Mouse (Mus musculus) kidney, postnatal 0 days (tissue): ENCODE measurements around the gene Ets2. TPM values are rescaled to one million over a fixed set of nuclear protein-coding genes. Genes with fewer than 3 reads are reported as not detected.
"Not testable (repeated sequence)": the region's sequence is repeated elsewhere in the genome, so short reads cannot be mapped to it uniquely, and the experiment has no call there.

Experiments
- ATAC-seq: fragments of 200-750 bp; cut with Nextera tagmentation; replicated peaks from 2 replicates; pipeline ENCODE4 v1.8.0; 2017; ENCODE audit warnings: low read depth, moderate number of reproducible peaks, moderate TSS enrichment, moderate library complexity; ENCODE audit not compliant: low FRiP score
- DNase-seq: peaks from one replicate; pipeline ENCODE4 v3.0.0-alpha.2; 2016; ENCODE audit warnings: low spot score
- H3K27ac ChIP-seq: fragments of 300-500 bp; sonication (generic); 2 replicates; pipeline ENCODE4 v1.5.1; 2014; ENCODE audit warnings: mild to moderate bottlenecking
- H3K27me3 ChIP-seq: fragments of 300-500 bp; sonication (generic); 2 replicates; pipeline ENCODE4 v1.6.1; 2014; ENCODE audit warnings: low read length, mixed read lengths; ENCODE audit not compliant: insufficient read depth
- H3K36me3 ChIP-seq: fragments of 300-500 bp; sonication (generic); 2 replicates; pipeline ENCODE4 v1.6.1; 2014; ENCODE audit warnings: low read length, mixed read lengths; ENCODE audit not compliant: insufficient read depth
- H3K4me1 ChIP-seq: fragments of 300-500 bp; sonication (generic); replicated peaks from 2 replicates; pipeline ENCODE4 v1.6.1; 2014; ENCODE audit warnings: antibody characterized with exemption, low read length, mixed read lengths; ENCODE audit not compliant: insufficient read depth
- H3K4me2 ChIP-seq: fragments of 300-500 bp; sonication (generic); 2 replicates; pipeline ENCODE4 v1.6.1; 2014; ENCODE audit warnings: mild to moderate bottlenecking, low read length, moderate library complexity, mixed read lengths
- H3K4me3 ChIP-seq: fragments of 300-500 bp; sonication (generic); replicated peaks from 2 replicates; pipeline ENCODE4 v1.5.1; 2014; ENCODE audit warnings: low read depth, low read length
- H3K9ac ChIP-seq: fragments of 300-500 bp; sonication (generic); 2 replicates; pipeline ENCODE4 v1.6.1; 2014; ENCODE audit warnings: low read depth, low read length
- H3K9me3 ChIP-seq: fragments of 300-500 bp; sonication (generic); replicated peaks from 2 replicates; pipeline ENCODE4 v1.6.1; 2016; ENCODE audit warnings: low read length, inconsistent platforms, mixed read lengths
- CTCF ChIP-seq: IDR thresholded peaks from 2 replicates; pipeline ENCODE4 v1.5.1; 2016; ENCODE audit warnings: antibody characterized with exemption, low read depth, mild to moderate bottlenecking, moderate library complexity
- WGBS: fragments of 180-500 bp; shearing (Covaris S2); extraction: QIAGEN DNeasy Blood & Tissue Kit; methylation state at CpG from one replicate; pipeline ENCODE4 v1.1.7; 2014; 5-methylcytosine and 5-hydroxymethylcytosine counted together
- polyA plus RNA-seq: library from polyadenylated mRNA; unstranded; fragments of >200 nt; fragmentation: Nextera tagmentation; extraction: Ambion mirVana; gene quantifications from 2 replicates; pipeline ENCODE4 v1.2.1, GENCODE M21; 2015

Ets2 gene
- polyA plus RNA-seq, 1 experiment from 2014 or later: 50.8 TPM

- Histone ChIP-seq H3K4me2 (peak overlapping the region; percentile 60), H3K4me3 (peak overlapping the region; percentile 98), H3K4me1 (peaks cover 27% of the 10 kb centered on the region), H3K27ac (peak overlapping the region; percentile 42; the same call in 1 of the 2 replicates), H3K9ac (peak overlapping the region; percentile 59), H3K9me3 (no peaks in the 10 kb centered on the region), H3K27me3 (no peaks in the 10 kb centered on the region), H3K36me3 (peaks cover 6% of the 10 kb centered on the region; the same call in 1 of the 2 replicates)
- no peak for TF ChIP-seq CTCF
- ATAC-seq (no peak), DNase-seq (no peak)
- 68% methylated on average over 10 of the region's 10 CpGs for WGBS
These were observed 2.9 kb downstream of the Ets2 start for GRCm38 (mm10) chr16:95704662-95705330.

DNA sequence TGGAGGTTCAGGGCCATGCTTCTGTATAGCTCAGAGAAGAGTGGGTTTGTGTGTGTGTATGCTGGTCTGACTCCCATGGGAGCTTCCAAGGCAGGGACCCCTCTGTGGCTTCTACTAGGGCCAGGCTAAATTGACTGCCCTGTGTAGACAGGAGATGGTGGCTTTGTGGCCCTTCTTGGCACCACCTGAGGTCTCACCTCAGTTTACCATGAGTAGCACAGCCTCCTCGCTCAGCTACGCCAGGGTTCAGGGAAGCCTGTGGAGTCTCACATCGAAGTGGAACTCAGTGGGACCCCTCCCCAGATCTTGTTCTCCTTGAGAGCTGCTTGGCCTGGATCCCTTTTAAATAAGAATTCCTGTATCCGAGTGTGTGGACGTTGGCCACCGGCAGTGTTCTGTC, 3.9 kb downstream of the Ets2 start:
- peaks cover 13% of the 10 kb centered on the region; the same call in 1 of the 2 replicates for H3K36me3 ChIP-seq
- ATAC-seq (no peak), DNase-seq (no peak)
- peak overlapping the region; percentile 60 for H3K4me2 ChIP-seq
- H3K9ac ChIP-seq: no peak overlapping the region
- TF ChIP-seq CTCF: no peak
- WGBS: 90% methylated on average over 6 of the region's 6 CpGs
- H3K27me3 ChIP-seq: no peaks in the 10 kb centered on the region
- peaks cover 27% of the 10 kb centered on the region for H3K4me1 ChIP-seq
- no peaks in the 10 kb centered on the region for H3K9me3 ChIP-seq
- H3K4me3 ChIP-seq: 0 out of 2 replicates have a peak overlapping the region, but pooled peaks have one; percentile 12
- no peak overlapping the region for H3K27ac ChIP-seq

GRCm38 (mm10) chr16:95708211-95709004, 6.5 kb downstream of the Ets2 start:
- Histone ChIP-seq H3K27me3 (no peaks in the 10 kb centered on the region), H3K9ac (no peak overlapping the region), H3K27ac (peak overlapping the region; percentile 62), H3K36me3 (peaks cover 29% of the 10 kb centered on the region), H3K9me3 (no peaks in the 10 kb centered on the region), H3K4me1 (peaks cover 22% of the 10 kb centered on the region), H3K4me3 (no peak overlapping the region), H3K4me2 (peak overlapping the region; percentile 24)
- TF ChIP-seq CTCF: no peak
- DNase-seq: peak; percentile 30
- WGBS: 50% methylated on average over 21 of the region's 21 CpGs
- ATAC-seq: peak; percentile 22; the same call in 1 of the 2 replicates

GRCm38 (mm10) chr16:95709175-95709574, 7.3 kb downstream of the Ets2 start:
- no peak for ATAC-seq
- DNase-seq: peak; percentile 59
- Histone ChIP-seq H3K36me3 (peaks cover 36% of the 10 kb centered on the region), H3K4me3 (no peak overlapping the region), H3K9me3 (no peaks in the 10 kb centered on the region), H3K4me2 (peak overlapping the region; percentile 24; the same call in 1 of the 2 replicates), H3K9ac (no peak overlapping the region), H3K4me1 (peaks cover 18% of the 10 kb centered on the region), H3K27ac (peak overlapping the region; percentile 62; the same call in 1 of the 2 replicates), H3K27me3 (no peaks in the 10 kb centered on the region)
- WGBS: 45% methylated on average over 4 of the region's 4 CpGs
- no peak for TF ChIP-seq CTCF

GRCm38 (mm10) chr16:95710129-95710528, 8.3 kb downstream of the Ets2 start:
- H3K9me3 ChIP-seq: no peaks in the 10 kb centered on the region
- H3K36me3 ChIP-seq: peaks cover 46% of the 10 kb centered on the region
- no peak overlapping the region for H3K4me2 ChIP-seq
- no peak overlapping the region for H3K4me3 ChIP-seq
- ATAC-seq (no peak), DNase-seq (no peak)
- no peaks in the 10 kb centered on the region for H3K27me3 ChIP-seq
- WGBS: 96% methylated on average over 6 of the region's 6 CpGs
- H3K4me1 ChIP-seq: peaks cover 10% of the 10 kb centered on the region; the same call in 1 of the 2 replicates
- no peak overlapping the region for H3K9ac ChIP-seq
- H3K27ac ChIP-seq: no peak overlapping the region
- TF ChIP-seq CTCF: no peak

GRCm38 (mm10) chr16:95712121-95712520, 10.2 kb downstream of the Ets2 start:
- Histone ChIP-seq H3K27ac (no peak overlapping the region), H3K9ac (no peak overlapping the region), H3K36me3 (peaks cover 58% of the 10 kb centered on the region), H3K4me1 (0 out of 2 replicates have a peak, but pooled peaks cover 6% of the 10 kb centered on the region), H3K4me2 (no peak overlapping the region), H3K27me3 (no peaks in the 10 kb centered on the region), H3K9me3 (no peaks in the 10 kb centered on the region), H3K4me3 (no peak overlapping the region)
- WGBS: 92% methylated on average over 10 of the region's 10 CpGs
- no peak for DNase-seq
- no peak for ATAC-seq
- TF ChIP-seq CTCF: no peak

DNA sequence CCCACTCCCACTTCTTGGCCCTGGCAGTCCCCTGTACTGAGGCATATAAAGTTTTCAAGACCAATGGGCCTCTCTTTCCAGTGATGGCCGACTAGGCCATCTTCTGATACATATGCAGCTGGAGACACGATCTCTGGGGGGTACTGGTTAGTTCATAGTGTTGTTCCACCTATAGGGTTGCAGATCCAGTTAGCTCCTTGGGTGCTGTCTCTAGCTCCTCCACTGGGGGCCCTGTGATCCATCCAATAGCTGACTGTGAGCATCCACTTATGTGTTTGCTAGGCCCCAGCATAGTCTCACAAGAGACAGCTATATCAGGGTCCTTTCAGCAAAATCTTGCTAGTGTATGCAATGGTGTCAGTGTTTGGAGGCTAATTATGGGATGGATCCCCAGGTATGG, 11.2 kb downstream of the Ets2 start:
- H3K9me3 ChIP-seq, H3K27ac ChIP-seq, DNase-seq, ATAC-seq, H3K4me1 ChIP-seq, H3K9ac ChIP-seq, H3K27me3 ChIP-seq, H3K4me3 ChIP-seq, H3K4me2 ChIP-seq: not testable (repeated sequence)
- 91% methylated on average over 2 of the region's 2 CpGs for WGBS
- peaks cover 68% of the 10 kb centered on the region for H3K36me3 ChIP-seq
